Mouse (Mus musculus) splenic B cell, adult 2 months (primary cell): Measurements from ENCODE around the gene Olfr874.
"Not testable (repeated sequence)": the region's sequence is repeated elsewhere in the genome, so short reads cannot be mapped to it uniquely, and the experiment has no call there.

Experiments used
- DNase-seq: peaks from one replicate; pipeline ENCODE4 v3.0.0-alpha.2; 2011; ENCODE audit warnings: low read depth, low spot score
- H3K27me3 ChIP-seq: 2 replicates; pipeline ENCODE4 v1.6.1; 2012; ENCODE audit warnings: mild to moderate bottlenecking, low read length, moderate library complexity, mixed read lengths; ENCODE audit not compliant: control insufficient read depth, poor library complexity, insufficient read depth, severe bottlenecking
- H3K36me3 ChIP-seq: 2 replicates; pipeline ENCODE4 v1.6.1; 2012; ENCODE audit warnings: mild to moderate bottlenecking, low read length, moderate library complexity, mixed read lengths; ENCODE audit not compliant: control insufficient read depth, poor library complexity, insufficient read depth, severe bottlenecking

The Olfr874 gene

GRCm38 (mm10) chr9:37744806-37745205, at the start of gene Olfr874:
Gene Olfr874 (plus strand): TSS chr9:37745106.
- H3K36me3 ChIP-seq = no peaks in the 10 kb centered on the region
- no peak for DNase-seq

GRCm38 (mm10) chr9:37716150-37716549, 28.8 kb upstream of the Olfr874 start, which contains the start of gene Olfr160:
Gene Olfr160 (minus strand): TSS chr9:37716250.
- DNase-seq = no peak
- Histone ChIP-seq H3K36me3 (no peaks in the 10 kb centered on the region), H3K27me3 (no peaks in the 10 kb centered on the region)

More at GRCm38 (mm10) chr9:37744806-37745205, at the start of gene Olfr874:
- no peaks in the 10 kb centered on the region for H3K27me3 ChIP-seq

GRCm38 (mm10) chr9:37734310-37734709, 10.6 kb upstream of the Olfr874 start:
- Histone ChIP-seq H3K27me3 (no peaks in the 10 kb centered on the region), H3K36me3 (no peaks in the 10 kb centered on the region)
- no peak for DNase-seq

GRCm38 (mm10) chr9:37750319-37751075, 5.6 kb downstream of the Olfr874 start:
- no peak for DNase-seq
- H3K27me3 ChIP-seq = no peaks in the 10 kb centered on the region
- H3K36me3 ChIP-seq = no peaks in the 10 kb centered on the region

- H3K27me3 ChIP-seq = no peaks in the 10 kb centered on the region
- DNase-seq = no peak
- no peaks in the 10 kb centered on the region for H3K36me3 ChIP-seq
Observed at GRCm38 (mm10) chr9:37751467-37751866, 6.6 kb downstream of the Olfr874 start.

GRCm38 (mm10) chr9:37752006-37752405, 7.1 kb downstream of the Olfr874 start:
- no peak for DNase-seq
- H3K27me3 ChIP-seq = no peaks in the 10 kb centered on the region
- no peaks in the 10 kb centered on the region for H3K36me3 ChIP-seq

- no peak for DNase-seq
- Histone ChIP-seq H3K36me3 (no peaks in the 10 kb centered on the region), H3K27me3 (no peaks in the 10 kb centered on the region)
Observed at GRCm38 (mm10) chr9:37761728-37762127, 16.8 kb downstream of the Olfr874 start.

- Histone ChIP-seq H3K27me3 (no peaks in the 10 kb centered on the region), H3K36me3 (no peaks in the 10 kb centered on the region)
- no peak for DNase-seq
Observed at GRCm38 (mm10) chr9:37762541-37762940, 17.6 kb downstream of the Olfr874 start.

- DNase-seq = no peak
- no peaks in the 10 kb centered on the region; the same call in 1 of the 2 replicates for H3K27me3 ChIP-seq
- H3K36me3 ChIP-seq = no peaks in the 10 kb centered on the region
Observed at GRCm38 (mm10) chr9:37770661-37771060, 25.8 kb downstream of the Olfr874 start.

GRCm38 (mm10) chr9:37771759-37772158, 26.9 kb downstream of the Olfr874 start, which contains the start of gene Olfr875:
Gene Olfr875 (plus strand): TSS chr9:37771857.
- H3K27me3 ChIP-seq = no peaks in the 10 kb centered on the region; the same call in 1 of the 2 replicates
- H3K36me3 ChIP-seq = no peaks in the 10 kb centered on the region
- DNase-seq = no peak

GRCm38 (mm10) chr9:37782766-37783260, 37.9 kb downstream of the Olfr874 start:
- H3K36me3 ChIP-seq = no peaks in the 10 kb centered on the region
- no peak for DNase-seq
- no peaks in the 10 kb centered on the region for H3K27me3 ChIP-seq

- not testable (repeated sequence) for H3K36me3 ChIP-seq, H3K27me3 ChIP-seq, DNase-seq
Observed at GRCm38 (mm10) chr9:37783394-37784387, 38.8 kb downstream of the Olfr874 start.

- DNase-seq = no peak
- H3K27me3 ChIP-seq = no peaks in the 10 kb centered on the region
- no peaks in the 10 kb centered on the region for H3K36me3 ChIP-seq
Observed at GRCm38 (mm10) chr9:37786411-37786810, 41.5 kb downstream of the Olfr874 start.
